Mouse (Mus musculus): ENCODE measurements around the gene Rpusd2. TPM values are rescaled to one million over a fixed set of nuclear protein-coding genes. Genes with fewer than 3 reads are reported as not detected.

Rpusd2 gene
- polyA plus RNA-seq, 1 experiment from 2014 or later: 8.0 TPM

- peak; percentile 98 for DNase-seq (ENCODE audit: low spot score)
- under 1% methylated on average over 77 of the region's 77 CpGs for WGBS
- Histone ChIP-seq H3K27ac (peak within 1 kb of the TSS; percentile 96), H3K4me3 (peak within 1 kb of the TSS; percentile 73), H3K36me3 (peaks cover 17% of the 10 kb centered on the region), H3K4me1 (replicated peaks) (peaks cover 16% of the 10 kb centered on the region), H3K9me3 (no peaks in the 10 kb centered on the region), H3K27me3 (ENCODE audit: insufficient read depth, poor library complexity, severe bottlenecking) (no peaks in the 10 kb centered on the region)
Observed at GRCm38 (mm10) chr2:119046649-119047611, 12.3 kb downstream of the Rpusd2 start, which contains the start of gene Knl1. Gene Knl1, plus strand, starts transcription at chr2:119047119.

GRCm38 (mm10) chr2:119047849-119048248 is 13.3 kb downstream of the Rpusd2 start:
- Histone ChIP-seq H3K4me3 (peak overlapping the region; percentile 73), H3K36me3 (peaks cover 8% of the 10 kb centered on the region; the same call in 1 of the 2 replicates), H3K27me3 (ENCODE audit: insufficient read depth, poor library complexity, severe bottlenecking) (no peaks in the 10 kb centered on the region), H3K4me1 (replicated peaks) (peaks cover 19% of the 10 kb centered on the region), H3K9me3 (no peaks in the 10 kb centered on the region), H3K27ac (peak overlapping the region; percentile 96)
- WGBS: 25% methylated on average over 4 of the region's 4 CpGs
- DNase-seq (ENCODE audit: low spot score): no peak

- 93% methylated on average over 4 of the region's 4 CpGs for WGBS
Observed at GRCm38 (mm10) chr2:119050132-119050650, 15.6 kb downstream of the Rpusd2 start.

GRCm38 (mm10) chr2:119060139-119060538 is 25.5 kb downstream of the Rpusd2 start:
- H3K9me3 ChIP-seq: no peaks in the 10 kb centered on the region
- no peak overlapping the region for H3K4me3 ChIP-seq
- H3K27me3 ChIP-seq (ENCODE audit: insufficient read depth, poor library complexity, severe bottlenecking): no peaks in the 10 kb centered on the region
- peaks cover 56% of the 10 kb centered on the region for H3K36me3 ChIP-seq
- H3K4me1 ChIP-seq (replicated peaks): no peaks in the 10 kb centered on the region
- no peak for DNase-seq (ENCODE audit: low spot score)
- H3K27ac ChIP-seq: no peak overlapping the region
- 96% methylated on average over 2 of the region's 2 CpGs for WGBS

More at GRCm38 (mm10) chr2:119050132-119050650, 15.6 kb downstream of the Rpusd2 start:
- H3K27ac ChIP-seq: no peak overlapping the region
- H3K9me3 ChIP-seq: no peaks in the 10 kb centered on the region
- H3K4me1 ChIP-seq (replicated peaks): peaks cover 19% of the 10 kb centered on the region
- H3K27me3 ChIP-seq (ENCODE audit: insufficient read depth, poor library complexity, severe bottlenecking): no peaks in the 10 kb centered on the region
- H3K36me3 ChIP-seq: 0 out of 2 replicates have a peak, but pooled peaks cover 6% of the 10 kb centered on the region
- H3K4me3 ChIP-seq: no peak overlapping the region
- no peak for DNase-seq (ENCODE audit: low spot score)

GRCm38 (mm10) chr2:119072397-119072796 is 37.8 kb downstream of the Rpusd2 start:
- Histone ChIP-seq H3K4me3 (no peak overlapping the region), H3K9me3 (no peaks in the 10 kb centered on the region), H3K4me1 (replicated peaks) (no peaks in the 10 kb centered on the region), H3K27me3 (ENCODE audit: insufficient read depth, poor library complexity, severe bottlenecking) (no peaks in the 10 kb centered on the region), H3K36me3 (peaks cover 59% of the 10 kb centered on the region), H3K27ac (no peak overlapping the region)
- WGBS: 96% methylated on average over 4 of the region's 4 CpGs
- DNase-seq (ENCODE audit: low spot score): no peak

- H3K4me3 ChIP-seq: no peak overlapping the region
- no peaks in the 10 kb centered on the region for H3K4me1 ChIP-seq (replicated peaks)
- no peaks in the 10 kb centered on the region for H3K27me3 ChIP-seq (ENCODE audit: insufficient read depth, poor library complexity, severe bottlenecking)
- peaks cover 86% of the 10 kb centered on the region for H3K36me3 ChIP-seq
- WGBS: 92% methylated on average over 2 of the region's 2 CpGs
- no peak for DNase-seq (ENCODE audit: low spot score)
- no peaks in the 10 kb centered on the region for H3K9me3 ChIP-seq
- H3K27ac ChIP-seq: no peak overlapping the region
Observed at GRCm38 (mm10) chr2:119086156-119086555, 51.6 kb downstream of the Rpusd2 start.

Other genes with a start within 250 kb of the Rpusd2 start
- gene Knstrn, start 220.8 kb upstream of the Rpusd2 start, polyA plus RNA-seq (2016; fragmentation: Nextera tagmentation; extraction: Ambion mirVana): 148 and 160 TPM in 2 replicates
- gene Ivd, start 172.8 kb upstream of the Rpusd2 start, polyA plus RNA-seq (2016; fragmentation: Nextera tagmentation; extraction: Ambion mirVana): 59.4 and 65.9 TPM in 2 replicates
- gene Bahd1, start 134.4 kb upstream of the Rpusd2 start, polyA plus RNA-seq (2016; fragmentation: Nextera tagmentation; extraction: Ambion mirVana): 4.4 TPM in 2 replicates
- gene Chst14, start 108.3 kb upstream of the Rpusd2 start, polyA plus RNA-seq (2016; fragmentation: Nextera tagmentation; extraction: Ambion mirVana): 17.2 and 20.6 TPM in 2 replicates
- 22.8 and 26.0 TPM in 2 replicates for gene Ccdc32, start 5.4 kb upstream of the Rpusd2 start, polyA plus RNA-seq (2016; fragmentation: Nextera tagmentation; extraction: Ambion mirVana)
- 39.9 and 57.6 TPM in 2 replicates for gene Knl1, start 12.3 kb downstream of the Rpusd2 start, polyA plus RNA-seq (2016; fragmentation: Nextera tagmentation; extraction: Ambion mirVana)
- 61.6 and 87.3 TPM in 2 replicates for gene Rad51, start 78.0 kb downstream of the Rpusd2 start, polyA plus RNA-seq (2016; fragmentation: Nextera tagmentation; extraction: Ambion mirVana)
- 43.6 and 48.1 TPM in 2 replicates for gene Rmdn3, start 122.2 kb downstream of the Rpusd2 start, polyA plus RNA-seq (2016; fragmentation: Nextera tagmentation; extraction: Ambion mirVana)
- 3.3 and 6.1 TPM in 2 replicates for gene Gchfr, start 133.0 kb downstream of the Rpusd2 start, polyA plus RNA-seq (2016; fragmentation: Nextera tagmentation; extraction: Ambion mirVana)
- 0.75 and 0.85 TPM in 2 replicates for gene Gm14137, start 139.7 kb downstream of the Rpusd2 start, polyA plus RNA-seq (2016; fragmentation: Nextera tagmentation; extraction: Ambion mirVana)
- 52.2 and 57.4 TPM in 2 replicates for gene Zfyve19, start 173.8 kb downstream of the Rpusd2 start, polyA plus RNA-seq (2016; fragmentation: Nextera tagmentation; extraction: Ambion mirVana)
- gene Dnajc17, start 174.0 kb downstream of the Rpusd2 start, polyA plus RNA-seq (2016; fragmentation: Nextera tagmentation; extraction: Ambion mirVana): 22.9 and 24.9 TPM in 2 replicates
- not detected in 2 replicates for gene Ppp1r14d, start 195.1 kb downstream of the Rpusd2 start, polyA plus RNA-seq (2016; fragmentation: Nextera tagmentation; extraction: Ambion mirVana)
- 5.4 and 8.2 TPM in 2 replicates for gene Spint1, start 202.6 kb downstream of the Rpusd2 start, polyA plus RNA-seq (2016; fragmentation: Nextera tagmentation; extraction: Ambion mirVana)
- 1.2 and 3.8 TPM in 2 replicates for gene Rhov, start 236.5 kb downstream of the Rpusd2 start, polyA plus RNA-seq (2016; fragmentation: Nextera tagmentation; extraction: Ambion mirVana)